Mouse (Mus musculus) ES-E14 (cell line): ENCODE data around the gene Bmp2k.

Experiments
- CHD2 ChIP-seq: IDR thresholded peaks from 2 replicates; pipeline ENCODE4 v1.6.1; 2014; ENCODE audit warnings: mild to moderate bottlenecking, low read depth, low read length, inconsistent platforms
- HCFC1 ChIP-seq: IDR thresholded peaks from 2 replicates; pipeline ENCODE4 v1.6.1; 2012; ENCODE audit warnings: low read length, inconsistent platforms, borderline replicate concordance; ENCODE audit not compliant: insufficient read depth
- MAFK ChIP-seq: IDR thresholded peaks from 2 replicates; pipeline ENCODE4 v1.6.1; 2014; ENCODE audit warnings: mild to moderate bottlenecking, low read depth, low read length, inconsistent platforms; ENCODE audit not compliant: insufficient read depth
- ZNF384 ChIP-seq: IDR thresholded peaks from 2 replicates; pipeline ENCODE4 v1.6.1; 2012; ENCODE audit warnings: low read depth, low read length, inconsistent platforms

GRCm38 (mm10) chr5:97090034-97090784 is 92.7 kb downstream of the Bmp2k start:
- TF ChIP-seq ZNF384 (no peak), HCFC1 (no peak), MAFK (no peak), CHD2 (peak; percentile 71)
